Comparison of ENCODE assay signal across 1 mouse cellular context in the genomic region with DNA sequence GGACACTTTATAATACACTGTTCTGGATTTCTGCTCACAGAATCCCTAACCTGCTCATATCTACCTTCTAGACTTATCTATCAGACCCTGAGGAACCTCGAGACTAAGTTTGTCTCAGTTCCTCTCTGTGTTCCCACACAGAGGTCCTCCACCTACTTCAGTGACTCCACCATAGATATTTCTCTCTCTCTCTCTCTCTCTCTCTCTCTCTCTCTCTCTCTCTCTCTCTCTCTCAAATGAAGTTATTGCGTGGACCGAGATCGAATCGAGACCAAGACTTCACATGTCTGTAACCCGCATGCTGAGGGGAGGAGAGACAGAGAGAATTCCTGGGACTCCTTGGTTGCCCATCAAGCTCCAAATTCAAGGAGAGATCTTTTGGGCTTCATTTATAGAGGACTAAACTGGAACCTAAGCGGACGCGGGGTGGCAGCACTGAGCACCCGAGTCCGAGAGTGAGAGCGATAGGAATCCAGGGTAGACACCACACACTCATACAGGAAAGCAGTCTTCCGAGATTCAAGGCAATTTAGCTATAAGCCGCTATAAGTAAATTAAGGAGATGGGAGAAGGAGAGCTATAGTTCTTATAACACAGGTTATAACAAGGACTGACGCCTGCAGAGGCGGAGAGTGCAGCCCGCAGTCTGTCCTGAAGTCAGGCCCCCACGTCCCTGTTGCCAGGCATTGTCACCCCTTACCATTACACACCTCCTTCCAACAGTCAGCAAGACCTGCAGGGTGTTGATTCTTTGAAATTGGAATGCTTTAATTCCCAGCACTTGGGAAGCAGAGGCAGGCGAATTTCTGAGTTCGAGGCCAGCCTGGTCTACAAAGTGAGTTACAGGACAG.
A peak's percentile ranks its signal among the peaks of the same experiment; 100 is the strongest.
TF ChIP-seq lines count a peak whose summit lies in the region.

No protein-coding gene starts in this region.

TF ChIP-seq in CH12.LX, 34 proteins besides CTCF, POLR2A, EP300 and RAD21:
- TF ChIP-seq ZNF384 (IDR thresholded peaks at IDR 0.05; ENCODE audit: low read depth, low read length) (peak; percentile 30; the same call in 1 of the 2 replicates), POLR2AphosphoS2 (IDR thresholded peaks at IDR 0.05; ENCODE audit: low read depth, low read length) (no peak), MEF2A (IDR thresholded peaks at IDR 0.05; ENCODE audit: borderline replicate concordance, low read depth, low read length) (no peak), NELFE (IDR thresholded peaks at IDR 0.05; ENCODE audit: low read depth, low read length) (0 out of 2 replicates have a peak, but pooled peaks have one; percentile 18), SMC3 (IDR thresholded peaks at IDR 0.05; ENCODE audit: low read depth, low read length) (peak; percentile 88), ELF1 (IDR thresholded peaks at IDR 0.05; ENCODE audit: low read depth, low read length) (peak; percentile 34; the same call in 1 of the 2 replicates), ZKSCAN1 (IDR thresholded peaks at IDR 0.05; ENCODE audit: borderline replicate concordance, low read depth, low read length) (no peak), SIN3A (IDR thresholded peaks at IDR 0.05; ENCODE audit: low read length) (0 out of 2 replicates have a peak, but pooled peaks have one; percentile 37), ETS1 (conservative IDR thresholded peaks at IDR 0.05; ENCODE audit: low read depth, low read length) (peak; percentile 22; the same call in 1 of the 2 replicates), JUND (conservative IDR thresholded peaks at IDR 0.05; ENCODE audit: low read depth, low read length) (peak; percentile 79), TCF12 (IDR thresholded peaks at IDR 0.05; ENCODE audit: low read depth, low read length) (peak; percentile 48; the same call in 1 of the 2 replicates), UBTF (IDR thresholded peaks at IDR 0.05; ENCODE audit: low read depth, low read length) (no peak), MAZ (IDR thresholded peaks at IDR 0.05; ENCODE audit: low read depth, low read length) (peak; percentile 54; the same call in 1 of the 2 replicates), KAT2A (IDR thresholded peaks at IDR 0.05; ENCODE audit: insufficient replicate concordance, low read length) (no peak), HCFC1 (IDR thresholded peaks at IDR 0.05; ENCODE audit: low read depth, low read length) (peak; percentile 20; the same call in 1 of the 2 replicates), ZC3H11A (IDR thresholded peaks at IDR 0.05; ENCODE audit: low read depth, low read length) (peak; percentile 30; the same call in 1 of the 2 replicates), PAX5 (IDR thresholded peaks at IDR 0.05; ENCODE audit: low read length) (no peak), MXI1 (IDR thresholded peaks at IDR 0.05; ENCODE audit: low read depth, low read length) (peak; percentile 17; the same call in 1 of the 2 replicates), CHD1 (IDR thresholded peaks at IDR 0.05; ENCODE audit: low read depth, low read length) (no peak), IRF4 (IDR thresholded peaks at IDR 0.05; ENCODE audit: low read depth, low read length) (peak; percentile 34; the same call in 1 of the 2 replicates)
TF ChIP-seq in CH12.LX: peak in this region for 13.
